Mouse (Mus musculus) spleen, postnatal 0 days (tissue): ENCODE measurements around the gene Olfr1382. TPM values are rescaled to one million over a fixed set of nuclear protein-coding genes. Genes with fewer than 3 reads are reported as not detected.

ENCODE experiments used
- polyA plus RNA-seq: library from polyadenylated mRNA; unstranded; fragments of >200 nt; fragmentation: Nextera tagmentation; extraction: Ambion mirVana; gene quantifications from 2 replicates; pipeline ENCODE4 v1.2.1, GENCODE M21; 2015

Olfr1382 gene
- polyA plus RNA-seq: not detected in 2 replicates

DNA sequence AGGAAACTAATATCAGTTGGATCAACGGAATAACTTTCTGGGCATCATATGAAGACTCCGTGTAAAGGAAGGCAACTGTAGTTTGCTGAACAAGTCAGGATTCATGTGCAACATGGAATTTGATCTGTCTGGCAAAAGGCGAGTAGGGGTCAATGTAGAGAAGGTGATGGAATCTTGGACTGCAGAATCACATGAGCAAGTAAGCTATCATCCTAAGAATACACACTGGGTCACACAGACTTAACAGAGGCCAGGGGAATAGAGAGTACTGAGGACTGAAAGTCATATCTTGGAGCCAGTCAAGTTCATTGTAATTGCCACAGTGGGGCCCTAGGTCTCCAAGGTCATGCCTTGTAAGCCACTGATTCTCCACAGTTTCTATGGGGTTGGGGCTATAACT is at the start of gene Olfr1382:
Olfr1382 (plus strand) TSS at position 301 of the 400 bp plus-strand sequence.

DNA sequence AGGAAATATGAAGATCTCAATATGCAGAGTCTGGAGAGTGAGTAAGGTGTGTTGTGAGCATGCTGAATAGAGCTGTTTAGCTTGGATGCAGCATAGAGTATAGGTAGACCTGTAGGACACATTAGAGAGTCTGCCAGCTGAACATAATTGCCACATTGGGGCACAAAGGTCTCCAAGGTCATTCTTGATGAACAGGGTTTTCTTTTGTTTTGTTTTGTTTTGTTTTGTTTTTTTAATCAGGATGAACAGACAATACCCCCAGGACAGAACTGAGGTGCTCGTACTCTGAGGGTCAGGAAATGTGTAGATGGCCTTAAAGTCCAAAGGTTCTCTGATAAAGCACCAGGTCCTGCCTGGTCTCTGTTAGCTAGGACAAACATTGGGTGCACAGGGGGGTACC is 39.3 kb upstream of the Olfr1382 start, which contains the start of gene Olfr1385:
Olfr1385 (plus strand) TSS at position 301 of the 400 bp plus-strand sequence.

GRCm38 (mm10) chr11:49519348-49519747 is 8.7 kb upstream of the Olfr1382 start, which contains the start of gene Olfr1383:
TSS of gene Olfr1383 (plus strand) at chr11:49519648.

GRCm38 (mm10) chr11:49543149-49543548 is 15.1 kb downstream of the Olfr1382 start, which contains the start of gene Olfr1381:
TSS of gene Olfr1381 (plus strand) at chr11:49543449.

GRCm38 (mm10) chr11:49556578-49556977 is 28.5 kb downstream of the Olfr1382 start, which contains the start of gene Olfr1380:
TSS of gene Olfr1380 (plus strand) at chr11:49556878.

Other genes starting within 250 kb of the Olfr1382 start
- gene Olfr1393, start 249.9 kb upstream of the Olfr1382 start, polyA plus RNA-seq: 0.04 TPM in 1 of 2 replicates, not detected in the other
- gene Olfr1392, start 243.0 kb upstream of the Olfr1382 start, polyA plus RNA-seq: not detected in 2 replicates
- gene Olfr10, start 223.5 kb upstream of the Olfr1382 start, polyA plus RNA-seq: not detected in 2 replicates
- gene Olfr1391, start 205.5 kb upstream of the Olfr1382 start, polyA plus RNA-seq: not detected in 2 replicates
- not detected in 2 replicates for gene Olfr1390, start 193.1 kb upstream of the Olfr1382 start, polyA plus RNA-seq
- not detected in 2 replicates for gene Olfr1389, start 105.2 kb upstream of the Olfr1382 start, polyA plus RNA-seq
- gene Olfr1388, start 91.6 kb upstream of the Olfr1382 start, polyA plus RNA-seq: 0.04 TPM in 1 of 2 replicates, not detected in the other
- not detected in 2 replicates for gene Olfr1387, start 72.9 kb upstream of the Olfr1382 start, polyA plus RNA-seq
- not detected in 2 replicates for gene Olfr1386, start 63.2 kb upstream of the Olfr1382 start, polyA plus RNA-seq
- not detected in 2 replicates for gene Olfr1385, start 39.2 kb upstream of the Olfr1382 start, polyA plus RNA-seq
- gene Olfr1384, start 21.5 kb upstream of the Olfr1382 start, polyA plus RNA-seq: not detected in 2 replicates
- gene Olfr1383, start 8.6 kb upstream of the Olfr1382 start, polyA plus RNA-seq: not detected in 2 replicates
- not detected in 2 replicates for gene Olfr1381, start 15.2 kb downstream of the Olfr1382 start, polyA plus RNA-seq
- not detected in 2 replicates for gene Olfr1380, start 28.6 kb downstream of the Olfr1382 start, polyA plus RNA-seq
- 3.2 and 4.3 TPM in 2 replicates for gene Flt4, start 81.0 kb downstream of the Olfr1382 start, polyA plus RNA-seq
- gene Scgb3a1, start 135.4 kb downstream of the Olfr1382 start, polyA plus RNA-seq: 0.28 TPM in 1 of 2 replicates, not detected in the other
- 35.8 and 36.3 TPM in 2 replicates for gene Cnot6, start 184.5 kb downstream of the Olfr1382 start, polyA plus RNA-seq